Mouse (Mus musculus) heart, postnatal 0 days (tissue): Measurements from ENCODE around the gene 9930021J03Rik. TPM values are rescaled to one million over a fixed set of nuclear protein-coding genes. Genes with fewer than 3 reads are reported as not detected.

Experiments
- ATAC-seq: fragments of 200-750 bp; cut with Nextera tagmentation; 2 replicates; pipeline ENCODE4 v1.8.0; 2017; ENCODE audit warnings: low read depth, moderate number of reproducible peaks, moderate library complexity; ENCODE audit not compliant: insufficient read depth
- DNase-seq: peaks from one replicate; pipeline ENCODE4 v3.0.0-alpha.2; 2016; ENCODE audit warnings: low spot score
- H3K27ac ChIP-seq: fragments of 300-500 bp; sonication (generic); 2 replicates; pipeline ENCODE4 v1.5.1; 2014; ENCODE audit warnings: low read depth, mild to moderate bottlenecking
- H3K27me3 ChIP-seq: fragments of 300-500 bp; sonication (generic); 2 replicates; pipeline ENCODE4 v1.6.1; 2014; ENCODE audit warnings: low read length, mixed read lengths; ENCODE audit not compliant: control insufficient read depth, insufficient read depth
- H3K36me3 ChIP-seq: fragments of 300-500 bp; sonication (generic); replicated peaks from 2 replicates; pipeline ENCODE4 v1.6.1; 2014; ENCODE audit warnings: low read length, mixed read lengths; ENCODE audit not compliant: control insufficient read depth, insufficient read depth
- H3K4me1 ChIP-seq: fragments of 300-500 bp; sonication (generic); 2 replicates; pipeline ENCODE4 v1.6.1; 2014; ENCODE audit warnings: antibody characterized with exemption; ENCODE audit not compliant: control insufficient read depth, insufficient read depth
- H3K4me2 ChIP-seq: fragments of 300-500 bp; sonication (generic); 2 replicates; pipeline ENCODE4 v1.6.1; 2014; ENCODE audit warnings: low read depth, mild to moderate bottlenecking, low read length, moderate library complexity
- H3K4me3 ChIP-seq: fragments of 300-500 bp; sonication (generic); 2 replicates; pipeline ENCODE4 v1.5.1; 2014; ENCODE audit warnings: low read depth, low read length
- H3K9ac ChIP-seq: fragments of 300-500 bp; sonication (generic); replicated peaks from 2 replicates; pipeline ENCODE4 v1.6.1; 2014; ENCODE audit warnings: low read depth, low read length, mixed read lengths
- H3K9me3 ChIP-seq: fragments of 300-500 bp; sonication (generic); replicated peaks from 2 replicates; pipeline ENCODE4 v1.6.1; 2016; ENCODE audit warnings: low read length; ENCODE audit not compliant: control insufficient read depth
- CTCF ChIP-seq: IDR thresholded peaks from 2 replicates; pipeline ENCODE4 v1.5.1; 2016; ENCODE audit warnings: antibody characterized with exemption, control low read depth, low read depth
- EP300 ChIP-seq: IDR thresholded peaks from 2 replicates; pipeline ENCODE4 v1.6.1; 2016; ENCODE audit warnings: antibody characterized with exemption, low read depth
- WGBS: fragments of 180-500 bp; shearing (Covaris S2); extraction: QIAGEN DNeasy Blood & Tissue Kit; methylation state at CpG from one replicate; pipeline ENCODE4 v1.1.7; 2014; 5-methylcytosine and 5-hydroxymethylcytosine counted together
- polyA plus RNA-seq: library from polyadenylated mRNA; unstranded; fragments of >200 nt; fragmentation: Nextera tagmentation; extraction: Ambion mirVana; gene quantifications from 2 replicates; pipeline ENCODE4 v1.2.1, GENCODE M21; 2015
- total RNA-seq: library from RNA; depleted of rRNA; stranded (reverse); fragments of >200 nt; gene quantifications from 2 replicates; pipeline ENCODE4 v1.2.3, GENCODE M21; 2014; ENCODE audit warnings: low replicate concordance

The 9930021J03Rik gene
- total and polyA plus RNA-seq, 2 experiments from 2014 or later, result 1.9 to 8.6 TPM

GRCm38 (mm10) chr19:29740661-29741060 lies 65.1 kb downstream of the 9930021J03Rik start:
- H3K36me3 ChIP-seq, result no peaks in the 10 kb centered on the region
- 74% methylated on average over 1 of the region's 1 CpGs for WGBS
- no peak for DNase-seq
- no peak for TF ChIP-seq EP300
- TF ChIP-seq CTCF, result no peak
- no peak overlapping the region for H3K4me3 ChIP-seq
- no peak for ATAC-seq
- no peaks in the 10 kb centered on the region for H3K27me3 ChIP-seq
- no peaks in the 10 kb centered on the region for H3K4me1 ChIP-seq
- H3K9me3 ChIP-seq, result no peaks in the 10 kb centered on the region
- no peak overlapping the region for H3K27ac ChIP-seq
- H3K9ac ChIP-seq, result no peak overlapping the region
- no peak overlapping the region for H3K4me2 ChIP-seq

GRCm38 (mm10) chr19:29739608-29740007 lies 66.2 kb downstream of the 9930021J03Rik start:
- ATAC-seq, result no peak
- Histone ChIP-seq H3K27me3 (no peaks in the 10 kb centered on the region), H3K9me3 (no peaks in the 10 kb centered on the region), H3K4me2 (no peak overlapping the region), H3K4me3 (no peak overlapping the region), H3K4me1 (no peaks in the 10 kb centered on the region), H3K36me3 (no peaks in the 10 kb centered on the region), H3K27ac (no peak overlapping the region), H3K9ac (no peak overlapping the region)
- no peak for TF ChIP-seq CTCF
- no peak for TF ChIP-seq EP300
- no peak for DNase-seq
- 97% methylated on average over 2 of the region's 2 CpGs for WGBS

GRCm38 (mm10) chr19:29735421-29735820 lies 70.4 kb downstream of the 9930021J03Rik start:
- H3K4me3 ChIP-seq, result no peak overlapping the region
- no peak for DNase-seq
- no peaks in the 10 kb centered on the region for H3K4me1 ChIP-seq
- no peak overlapping the region for H3K27ac ChIP-seq
- no peaks in the 10 kb centered on the region for H3K9me3 ChIP-seq
- H3K9ac ChIP-seq, result no peak overlapping the region
- H3K27me3 ChIP-seq, result no peaks in the 10 kb centered on the region
- no peaks in the 10 kb centered on the region for H3K36me3 ChIP-seq
- 60% methylated on average over 3 of the region's 3 CpGs for WGBS
- no peak overlapping the region for H3K4me2 ChIP-seq
- no peak for ATAC-seq
- no peak for TF ChIP-seq CTCF

- no peak for TF ChIP-seq EP300
- TF ChIP-seq CTCF, result no peak
- DNase-seq, result no peak
- 94% methylated on average over 3 of the region's 3 CpGs for WGBS
- H3K4me1 ChIP-seq, result no peaks in the 10 kb centered on the region
- no peaks in the 10 kb centered on the region for H3K9me3 ChIP-seq
- H3K27me3 ChIP-seq, result no peaks in the 10 kb centered on the region
- H3K36me3 ChIP-seq, result peaks cover 43% of the 10 kb centered on the region
- H3K27ac ChIP-seq, result no peak overlapping the region
- no peak for ATAC-seq
- H3K4me2 ChIP-seq, result no peak overlapping the region
- H3K9ac ChIP-seq, result no peak overlapping the region
- no peak overlapping the region for H3K4me3 ChIP-seq
Measured at GRCm38 (mm10) chr19:29718476-29718875, 87.3 kb downstream of the 9930021J03Rik start.

GRCm38 (mm10) chr19:29717854-29718253 lies 87.9 kb downstream of the 9930021J03Rik start:
- Histone ChIP-seq H3K4me1 (no peaks in the 10 kb centered on the region), H3K36me3 (peaks cover 42% of the 10 kb centered on the region), H3K4me3 (no peak overlapping the region), H3K4me2 (no peak overlapping the region), H3K9ac (no peak overlapping the region), H3K9me3 (no peaks in the 10 kb centered on the region), H3K27me3 (no peaks in the 10 kb centered on the region), H3K27ac (no peak overlapping the region)
- no peak for DNase-seq
- TF ChIP-seq EP300, result no peak
- no peak for TF ChIP-seq CTCF
- 85% methylated on average over 3 of the region's 3 CpGs for WGBS
- no peak for ATAC-seq

- peaks cover 27% of the 10 kb centered on the region for H3K36me3 ChIP-seq
- H3K4me3 ChIP-seq, result no peak overlapping the region
- no peak overlapping the region for H3K27ac ChIP-seq
- no peak overlapping the region for H3K9ac ChIP-seq
- ATAC-seq (no peak), DNase-seq (no peak)
- H3K4me1 ChIP-seq, result no peaks in the 10 kb centered on the region
- no peak overlapping the region for H3K4me2 ChIP-seq
- no peaks in the 10 kb centered on the region for H3K9me3 ChIP-seq
- no peaks in the 10 kb centered on the region for H3K27me3 ChIP-seq
- 67% methylated on average over 4 of the region's 4 CpGs for WGBS
- TF ChIP-seq EP300 (no peak), CTCF (no peak)
Measured at GRCm38 (mm10) chr19:29713451-29713850, 92.3 kb downstream of the 9930021J03Rik start.
